Mouse (Mus musculus) lung, adult 2 months (tissue): Measurements from ENCODE around the gene Mrpl28.

Experiments used
- CTCF ChIP-seq: fragments of 200-500 bp; IDR thresholded peaks from 2 replicates; pipeline ENCODE4 v1.5.1; 2011; ENCODE audit warnings: mild to moderate bottlenecking, low read length, control low read depth; ENCODE audit not compliant: insufficient read depth
- POLR2A ChIP-seq: fragments of 200-500 bp; IDR thresholded peaks from 2 replicates; pipeline ENCODE4 v1.6.1; 2011; ENCODE audit warnings: low read depth, mild to moderate bottlenecking, control low read depth, low read length, borderline replicate concordance; ENCODE audit errors: extremely low read depth

DNA sequence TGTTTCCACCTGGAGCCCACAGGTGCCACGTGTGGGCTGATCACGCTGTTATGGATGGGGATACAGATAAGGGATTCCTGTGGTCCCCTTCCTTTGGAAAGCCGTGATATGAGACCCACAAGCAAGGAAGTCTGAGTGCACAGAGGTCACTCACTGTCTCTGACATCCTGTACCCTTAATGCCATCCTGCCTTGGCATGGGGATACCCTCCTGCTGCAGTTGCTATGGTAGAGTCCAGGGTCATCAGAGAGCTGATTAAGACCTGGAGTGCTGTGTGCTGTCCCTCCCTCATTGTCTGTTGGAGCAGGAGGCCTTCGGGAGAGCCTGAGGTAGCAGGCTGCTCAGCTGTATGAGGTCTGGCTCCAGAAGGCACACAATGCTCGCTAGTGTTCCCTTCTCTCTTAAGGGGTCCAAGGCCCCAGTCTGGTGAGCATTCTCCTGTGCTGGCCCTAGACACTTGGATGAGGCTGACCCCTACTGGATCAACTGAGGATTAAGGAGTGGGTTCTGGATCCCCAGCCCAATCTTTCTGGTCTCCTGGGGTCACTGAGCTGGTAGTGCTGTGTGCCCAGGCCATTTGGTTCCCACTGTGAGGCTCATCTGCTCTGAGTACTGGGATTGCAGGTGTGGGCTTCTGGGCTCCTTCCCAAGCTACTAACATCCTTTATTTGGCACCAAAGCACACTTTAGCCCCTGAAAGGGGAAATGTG, 714 bp upstream of the Mrpl28 start:
- TF ChIP-seq POLR2A (no peak), CTCF (no peak)
